Comparison of ENCODE assay signal across 11 mouse cellular contexts in genomic region chr7:49341919-49342529, GRCm38 (mm10).
DNase-seq lines count a peak whose midpoint lies in the region; ATAC-seq and TF ChIP-seq lines count a peak whose summit lies in the region.
"Had no signal": no experiment of that assay in that cellular context is flagged by ENCODE, and none has a peak within 500 bp of the region (broad histone marks: within the 10 kb centered on the region; RNA-seq: fewer than 3 reads in every experiment).

No protein-coding gene starts in this region.

- TF ChIP-seq EP300 in lung, postnatal 0 days (IDR thresholded peaks at IDR 0.05) = no peak

- no peak overlapping the region for H3K4me2 ChIP-seq in forebrain, embryonic 13.5 days
- 0 out of 2 replicates have a peak overlapping the region, but pooled peaks have one; percentile 62 for H3K4me2 ChIP-seq in heart, embryonic 14.5 days (ENCODE audit: low read length)
- H3K4me2 ChIP-seq in lung, postnatal 0 days (replicated peaks; ENCODE audit: low read depth, low read length) = no peak overlapping the region

- H3K9me3 ChIP-seq in forebrain, embryonic 13.5 days (replicated peaks) = no peaks in the 10 kb centered on the region
- H3K9me3 ChIP-seq in forebrain, embryonic 10.5 days = no peaks in the 10 kb centered on the region
- H3K9me3 ChIP-seq in E14TG2a.4 (ENCODE audit: low read length) = no peaks in the 10 kb centered on the region
- no peaks in the 10 kb centered on the region for H3K9me3 ChIP-seq in heart, embryonic 14.5 days (ENCODE audit: control insufficient read depth, low read length)
- H3K9me3 ChIP-seq in lung, postnatal 0 days (ENCODE audit: low read length) = no peaks in the 10 kb centered on the region
- H3K9me3 ChIP-seq: embryonic facial prominence, embryonic 12.5 days; lung, embryonic 15.5 days had no signal

- no peak overlapping the region for H3K9ac ChIP-seq in forebrain, embryonic 13.5 days
- H3K9ac ChIP-seq in heart, embryonic 14.5 days (ENCODE audit: low read length) = no peak overlapping the region
- H3K9ac ChIP-seq in lung, postnatal 0 days (replicated peaks; ENCODE audit: low read depth) = no peak overlapping the region
- H3K9ac ChIP-seq: embryonic facial prominence, embryonic 12.5 days; lung, embryonic 15.5 days had no signal

- H3K4me1 ChIP-seq in forebrain, embryonic 13.5 days = peaks cover 42% of the 10 kb centered on the region
- H3K4me1 ChIP-seq in forebrain, embryonic 10.5 days = peaks cover 53% of the 10 kb centered on the region
- H3K4me1 ChIP-seq in E14TG2a.4 (replicated peaks; ENCODE audit: low read depth, low read length) = peaks cover 59% of the 10 kb centered on the region
- H3K4me1 ChIP-seq in heart, embryonic 14.5 days (ENCODE audit: control insufficient read depth in 2 of 2, insufficient read depth in 2 of 2, low read length in 2 of 2) = peaks cover 25 to 28% of the 10 kb centered on the region in 2 experiments
- H3K4me1 ChIP-seq in lung, postnatal 0 days (ENCODE audit: insufficient read depth, low read depth, low read length) = peaks cover 4% of the 10 kb centered on the region; the same call in 1 of the 2 replicates

- 0 out of 2 replicates have a peak overlapping the region, but pooled peaks have one; percentile 19 for H3K27ac ChIP-seq in forebrain, embryonic 13.5 days
- H3K27ac ChIP-seq in forebrain, embryonic 10.5 days = no peak overlapping the region; the same call in 1 of the 2 replicates
- peak overlapping the region in 1 of 2 experiments; percentile 77; a peak in 2 of 4 replicates for H3K27ac ChIP-seq in heart, embryonic 14.5 days (replicated peaks in 1 of 2; ENCODE audit: control insufficient read depth in 1 of 2, insufficient read depth in 1 of 2, low read depth in 2 of 2, low read length in 2 of 2)
- no peak overlapping the region for H3K27ac ChIP-seq in lung, postnatal 0 days (ENCODE audit: low read length)
- H3K27ac ChIP-seq: lung, embryonic 15.5 days had no signal

- H3K27me3 ChIP-seq in forebrain, embryonic 13.5 days = peaks cover 3% of the 10 kb centered on the region; the same call in 1 of the 2 replicates
- H3K27me3 ChIP-seq in forebrain, embryonic 10.5 days (ENCODE audit: poor library complexity, severe bottlenecking) = peaks cover 43% of the 10 kb centered on the region
- peaks cover 3% of the 10 kb centered on the region; the same call in 1 of the 2 replicates for H3K27me3 ChIP-seq in E14TG2a.4 (ENCODE audit: insufficient read depth, low read length)
- peaks cover 3% of the 10 kb centered on the region; the same call in 1 of the 2 replicates for H3K27me3 ChIP-seq in heart, embryonic 14.5 days (ENCODE audit: control insufficient read depth, insufficient read depth, low read length)
- H3K27me3 ChIP-seq in lung, postnatal 0 days (replicated peaks; ENCODE audit: insufficient read depth, low read length) = no peaks in the 10 kb centered on the region
- H3K27me3 ChIP-seq: embryonic facial prominence, embryonic 12.5 days; lung, embryonic 15.5 days had no signal

- WGBS in forebrain, embryonic 13.5 days = 95% methylated on average over 2 of the region's 2 CpGs
- WGBS in forebrain, embryonic 10.5 days = 94% methylated on average over 2 of the region's 2 CpGs
- 79% methylated on average over 2 of the region's 2 CpGs for WGBS in heart, embryonic 14.5 days
- 53% methylated on average over 2 of the region's 2 CpGs for WGBS in lung, postnatal 0 days

- TF ChIP-seq CTCF in E14TG2a.4 (conservative IDR thresholded peaks at IDR 0.05; ENCODE audit: low read length) = no peak
- peak; percentile 44 for TF ChIP-seq CTCF in lung, postnatal 0 days (IDR thresholded peaks at IDR 0.05)

- no peak for ATAC-seq in forebrain, embryonic 13.5 days
- ATAC-seq in heart, embryonic 14.5 days (ENCODE audit: insufficient number of reproducible peaks, insufficient read depth, low FRiP score, low read depth) = no peak
- ATAC-seq in lung, postnatal 0 days = peak; percentile 56

- no peak overlapping the region for H3K4me3 ChIP-seq in forebrain, embryonic 13.5 days
- H3K4me3 ChIP-seq in forebrain, embryonic 10.5 days = no peak overlapping the region
- peak overlapping the region; percentile 43 for H3K4me3 ChIP-seq in E14TG2a.4 (replicated peaks; ENCODE audit: low read length)
- no peak overlapping the region for H3K4me3 ChIP-seq in heart, embryonic 14.5 days (ENCODE audit: control insufficient read depth in 1 of 2, insufficient read depth in 1 of 2, low read depth in 1 of 2, low read length in 2 of 2)
- no peak overlapping the region for H3K4me3 ChIP-seq in lung, postnatal 0 days (ENCODE audit: low read depth, low read length)
- H3K4me3 ChIP-seq: embryonic facial prominence, embryonic 12.5 days had no signal

- no peaks in the 10 kb centered on the region for H3K36me3 ChIP-seq in forebrain, embryonic 13.5 days (ENCODE audit: poor library complexity, severe bottlenecking)
- no peaks in the 10 kb centered on the region for H3K36me3 ChIP-seq in forebrain, embryonic 10.5 days (replicated peaks)
- no peaks in the 10 kb centered on the region for H3K36me3 ChIP-seq in E14TG2a.4 (ENCODE audit: insufficient read depth, low read length)
- H3K36me3 ChIP-seq in heart, embryonic 14.5 days (ENCODE audit: control insufficient read depth, insufficient read depth, low read length) = no peaks in the 10 kb centered on the region
- no peaks in the 10 kb centered on the region for H3K36me3 ChIP-seq in lung, postnatal 0 days (ENCODE audit: insufficient read depth, low read length)
- H3K36me3 ChIP-seq: embryonic facial prominence, embryonic 12.5 days; lung, embryonic 15.5 days had no signal

- no peak for DNase-seq in forebrain, embryonic 10.5 days (ENCODE audit: extremely low spot score, low spot score)
- no peak for DNase-seq in lung, postnatal 0 days (ENCODE audit: low spot score)
- DNase-seq in spleen, postnatal 36 days (ENCODE audit: low spot score in 2 of 2) = no peak
- DNase-seq in liver = no peak
- DNase-seq in thymus, adult 18-20 months = no peak
- DNase-seq: thymus, postnatal 25 days had no signal
